8 mouse cellular contexts compared by ENCODE assay signal in the genomic region with DNA sequence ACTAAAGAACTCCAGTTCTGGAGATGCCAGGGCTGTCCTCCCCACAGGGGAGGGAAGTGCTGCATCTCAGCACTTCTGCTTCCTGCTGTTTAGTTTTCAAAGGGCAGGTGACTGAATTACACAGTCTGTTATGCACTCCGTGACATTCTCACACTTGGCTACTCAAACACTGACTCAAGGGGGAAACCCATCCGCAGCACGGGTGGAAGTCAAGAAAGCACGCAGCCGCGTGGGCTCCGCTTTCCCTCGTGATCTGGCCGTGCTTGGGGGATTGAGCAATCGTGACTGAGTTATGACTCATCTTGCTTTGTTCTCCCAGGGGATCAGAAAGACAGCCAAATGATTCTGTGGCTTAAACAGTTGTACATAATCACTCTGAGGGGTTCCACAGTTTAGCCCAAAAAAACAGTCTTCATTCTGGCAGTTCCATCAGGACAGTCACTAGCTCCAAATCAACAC. TPM values are rescaled to one million over a fixed set of nuclear protein-coding genes. Genes with fewer than 3 reads are reported as not detected.
A peak's percentile ranks its signal among the peaks of the same experiment; 100 is the strongest.
DNase-seq lines count a peak whose midpoint lies in the region; ATAC-seq and TF ChIP-seq lines count a peak whose summit lies in the region.

No protein-coding gene starts in this region.

- 0 out of 2 replicates have a peak, but pooled peaks have one; percentile 31 for ATAC-seq in cerebellum, adult (ENCODE audit: insufficient number of reproducible peaks, low FRiP score, low TSS enrichment)
- ATAC-seq in hindbrain, embryonic 12.5 days (ENCODE audit: low FRiP score): no peak

- 5% methylated on average over 10 of the region's 10 CpGs for WGBS in cerebellum, adult 2 months
- WGBS in hindbrain, embryonic 12.5 days: 78% methylated on average over 10 of the region's 10 CpGs

- no peak for TF ChIP-seq CTCF in cerebellum, adult 2 months (IDR thresholded peaks at IDR 0.05; ENCODE audit: borderline replicate concordance, insufficient read depth, low read depth, low read length)
- no peak for TF ChIP-seq CTCF in left cerebral cortex, adult 2 months (IDR thresholded peaks at IDR 0.05)

- no peaks in the 10 kb centered on the region for H3K36me3 ChIP-seq in hindbrain, embryonic 12.5 days

- H3K4me2 ChIP-seq in hindbrain, embryonic 12.5 days (replicated peaks): no peak overlapping the region

- H3K27me3 ChIP-seq in cerebellum, adult 2 months (ENCODE audit: control insufficient read depth, insufficient read depth, low read length): no peaks in the 10 kb centered on the region
- H3K27me3 ChIP-seq in hindbrain, embryonic 12.5 days: no peaks in the 10 kb centered on the region

- H3K9ac ChIP-seq in hindbrain, embryonic 12.5 days: no peak overlapping the region

- peaks cover 7% of the 10 kb centered on the region; the same call in 1 of the 2 replicates for H3K4me1 ChIP-seq in cerebellum, adult 2 months (ENCODE audit: control insufficient read depth, insufficient read depth, low read length)
- no peaks in the 10 kb centered on the region for H3K4me1 ChIP-seq in hindbrain, embryonic 12.5 days

- TF ChIP-seq POLR2A in cerebellum, adult 2 months (IDR thresholded peaks at IDR 0.05; ENCODE audit: borderline replicate concordance, insufficient read depth, low read length): no peak

- H3K27ac ChIP-seq in cerebellum, adult 2 months (ENCODE audit: insufficient read depth, low read length): no peak overlapping the region
- H3K27ac ChIP-seq in left cerebral cortex, adult 2 months: no peak overlapping the region
- no peak overlapping the region for H3K27ac ChIP-seq in hindbrain, embryonic 12.5 days

- H3K4me3 ChIP-seq in cerebellum, adult 2 months (replicated peaks; ENCODE audit: insufficient read depth, low read depth, low read length): no peak overlapping the region
- no peak overlapping the region for H3K4me3 ChIP-seq in left cerebral cortex, adult 2 months
- no peak overlapping the region for H3K4me3 ChIP-seq in hindbrain, embryonic 12.5 days

- DNase-seq in cerebellum, adult 11 months: no peak
- peak; percentile 72 to 80 for DNase-seq in B cell, adult 2 months
- peak; percentile 35 to 66 for DNase-seq in cerebellum, adult 2 months
- DNase-seq in heart, postnatal 25 days (ENCODE audit: low spot score): peak; percentile 64
- peak; percentile 61 to 67 for DNase-seq in left cerebral cortex, adult 2 months (ENCODE audit: extremely low spot score in 1 of 2, low spot score in 2 of 2)
- DNase-seq in ovary, postnatal 10 days (ENCODE audit: low spot score): peak; percentile 20

- intact Hi-C loops in heart, postnatal 25 days (cut with DNase I): no loop called here
- intact Hi-C loops in left cerebral cortex, adult 2 months (cut with DNase I): loop anchor here (2.0 kb wide), 1 partner anchor 68 kb away; no protein-coding TSS in a partner anchor

- no peaks in the 10 kb centered on the region for H3K9me3 ChIP-seq in hindbrain, embryonic 12.5 days (replicated peaks)

RNA-seq across cellular contexts. Expression of a gene that starts 32.9 kb away (rescaled TPM):
- polyA plus RNA-seq in cerebellum, adult 2 months (2012; rRNA removed): 32.0 and 33.6 TPM in 2 replicates
- 10 to 100 TPM; 44.9 to 50.9 TPM for total RNA-seq in heart, postnatal 25 days (2021)
- total RNA-seq in left cerebral cortex, adult 2 months (2021): 10 to 100 TPM; 71.9 to 85.0 TPM
- polyA plus RNA-seq in hindbrain, embryonic 12.5 days (2016; fragmentation: Nextera tagmentation; extraction: Ambion mirVana): 27.2 and 29.1 TPM in 2 replicates
